Mouse (Mus musculus) MEL (cell line): ENCODE measurements at regions not wholly inside any gene's neighbourhood (a gene's known extent, or its start where the extent isn't known, plus 50 kb on each side); places are given as distances from the start of the nearest gene placed in this dataset.

Experiments
- DNase-seq: peaks from one replicate; pipeline ENCODE4 v3.0.0; 2011; ENCODE audit warnings: low read depth, low spot score
- H3K27ac ChIP-seq: 2 replicates; pipeline ENCODE4 v1.5.1; 2012; ENCODE audit warnings: low read depth, mild to moderate bottlenecking, control low read depth, low read length, moderate library complexity; ENCODE audit not compliant: control insufficient read depth
- H3K27me3 ChIP-seq, 2 experiments: fragments of 150-350 bp in 1 of 2; sonication (generic) in 1 of 2; 2 replicates each; pipeline ENCODE4 v1.6.1; 2012; ENCODE audit warnings: low read length in 2 of 2, mild to moderate bottlenecking in 2 of 2, improper control_type of control experiment in 1 of 2, moderate library complexity in 1 of 2; ENCODE audit not compliant: insufficient read depth in 2 of 2, control insufficient read depth in 1 of 2
- H3K36me3 ChIP-seq, 2 experiments: 2 replicates each; pipeline ENCODE4 v1.6.1; 2012 to 2014; ENCODE audit warnings: low read length in 2 of 2, improper control_type of control experiment in 1 of 2, inconsistent platforms in 1 of 2, mild to moderate bottlenecking in 1 of 2; ENCODE audit not compliant: insufficient read depth in 2 of 2, control insufficient read depth in 1 of 2
- H3K4me1 ChIP-seq, 2 experiments: fragments of 150-350 bp in 1 of 2; sonication (generic) in 1 of 2; 2 replicates each; pipeline ENCODE4 v1.6.1; 2012; ENCODE audit warnings: low read length in 2 of 2, improper control_type of control experiment in 1 of 2, mild to moderate bottlenecking in 1 of 2; ENCODE audit not compliant: insufficient read depth in 2 of 2, control insufficient read depth in 1 of 2
- H3K4me3 ChIP-seq, 2 experiments: fragments of 150-350 bp in 1 of 2; sonication (generic) in 1 of 2; 2 replicates each; pipeline ENCODE4 v1.5.1; 2012; ENCODE audit warnings: low read depth in 2 of 2, low read length in 2 of 2, mild to moderate bottlenecking in 2 of 2, moderate library complexity in 2 of 2, control low read depth in 1 of 2, improper control_type of control experiment in 1 of 2; ENCODE audit not compliant: control insufficient read depth in 1 of 2, insufficient read depth in 1 of 2
- H3K79me2 ChIP-seq: 2 replicates; pipeline ENCODE4 v1.6.1; 2012; ENCODE audit warnings: mild to moderate bottlenecking, low read length, moderate library complexity; ENCODE audit not compliant: control insufficient read depth, poor library complexity, insufficient read depth
- H3K9ac ChIP-seq: 2 replicates; pipeline ENCODE4 v1.6.1; 2012; ENCODE audit warnings: low read depth, mild to moderate bottlenecking, control low read depth, low read length, moderate library complexity; ENCODE audit not compliant: control insufficient read depth, poor library complexity, severe bottlenecking
- H3K9me3 ChIP-seq: fragments of 150-350 bp; sonication (generic); replicated peaks from 2 replicates; pipeline ENCODE4 v1.6.1; 2012; ENCODE audit warnings: mild to moderate bottlenecking, low read length, improper control_type of control experiment, moderate library complexity; ENCODE audit not compliant: insufficient read depth
- BHLHE40 ChIP-seq: IDR thresholded peaks from 2 replicates; pipeline ENCODE4 v1.6.1; 2012; ENCODE audit warnings: low read depth, mild to moderate bottlenecking, inconsistent platforms, low read length, improper control_type of control experiment, borderline replicate concordance
- CHD1 ChIP-seq: IDR thresholded peaks from 2 replicates; pipeline ENCODE4 v1.6.1; 2012; ENCODE audit warnings: low read depth, mild to moderate bottlenecking, inconsistent platforms, low read length, improper control_type of control experiment
- E2F4 ChIP-seq: IDR thresholded peaks from 2 replicates; pipeline ENCODE4 v1.6.1; 2011; ENCODE audit warnings: low read depth, low read length, improper control_type of control experiment, borderline replicate concordance
- ETS1 ChIP-seq: IDR thresholded peaks from 2 replicates; pipeline ENCODE4 v1.6.1; 2012; ENCODE audit warnings: low read depth, mild to moderate bottlenecking, inconsistent platforms, low read length, improper control_type of control experiment, moderate library complexity
- GABPA ChIP-seq: IDR thresholded peaks from 2 replicates; pipeline ENCODE4 v1.6.1; 2012; ENCODE audit warnings: low read depth, mild to moderate bottlenecking, inconsistent platforms, low read length, improper control_type of control experiment, moderate library complexity
- GATA1 ChIP-seq: IDR thresholded peaks from 2 replicates; pipeline ENCODE4 v1.6.1; 2011; ENCODE audit warnings: low read depth, low read length, improper control_type of control experiment
- HCFC1 ChIP-seq: IDR thresholded peaks from 2 replicates; pipeline ENCODE4 v1.6.1; 2012; ENCODE audit warnings: low read depth, mild to moderate bottlenecking, inconsistent platforms, low read length, improper control_type of control experiment, moderate library complexity
- JUND ChIP-seq: IDR thresholded peaks from 2 replicates; pipeline ENCODE4 v1.6.1; 2011; ENCODE audit warnings: low read depth, mild to moderate bottlenecking, improper control_type of control experiment, low read length
- KAT2A ChIP-seq: conservative IDR thresholded peaks from 2 replicates; pipeline ENCODE4 v1.6.1; 2012; ENCODE audit warnings: low read depth, low read length, improper control_type of control experiment, inconsistent platforms
- MAFK ChIP-seq: IDR thresholded peaks from 2 replicates; pipeline ENCODE4 v1.6.1; 2011; ENCODE audit warnings: low read depth, mild to moderate bottlenecking, low read length, improper control_type of control experiment, borderline replicate concordance
- MAX ChIP-seq: IDR thresholded peaks from 2 replicates; pipeline ENCODE4 v1.6.1; 2011; ENCODE audit warnings: low read length, improper control_type of control experiment
- MYC ChIP-seq: IDR thresholded peaks from 2 replicates; pipeline ENCODE4 v1.6.1; 2011; ENCODE audit warnings: low read depth, mild to moderate bottlenecking, low read length, improper control_type of control experiment, moderate library complexity
- POLR2A ChIP-seq, 2 experiments: IDR thresholded peaks; 2 replicates each; pipeline ENCODE4 v1.6.1; 2011 to 2012; ENCODE audit warnings: low read length in 2 of 2, mild to moderate bottlenecking in 2 of 2, control low read depth in 1 of 2, improper control_type of control experiment in 1 of 2, low read depth in 1 of 2, moderate library complexity in 1 of 2; ENCODE audit not compliant: control insufficient read depth in 1 of 2, insufficient read depth in 1 of 2, poor library complexity in 1 of 2
- POLR2AphosphoS5 ChIP-seq: IDR thresholded peaks from 2 replicates; pipeline ENCODE4 v1.6.1; 2012; ENCODE audit warnings: low read depth, borderline replicate concordance, mild to moderate bottlenecking, inconsistent platforms, low read length, moderate library complexity, mixed read lengths
- RCOR1 ChIP-seq: IDR thresholded peaks from 2 replicates; pipeline ENCODE4 v1.6.1; 2012; ENCODE audit warnings: low read depth, mild to moderate bottlenecking, inconsistent platforms, low read length, improper control_type of control experiment
- TBP ChIP-seq: IDR thresholded peaks from 2 replicates; pipeline ENCODE4 v1.8.0; 2011; ENCODE audit warnings: low read depth, low read length, improper control_type of control experiment
- TCF12 ChIP-seq: IDR thresholded peaks from 2 replicates; pipeline ENCODE4 v1.6.1; 2014; ENCODE audit warnings: low read depth, mild to moderate bottlenecking, inconsistent platforms, low read length, improper control_type of control experiment, moderate library complexity
- USF1 ChIP-seq: IDR thresholded peaks from 2 replicates; pipeline ENCODE4 v1.6.1; 2014; ENCODE audit warnings: low read depth, mild to moderate bottlenecking, inconsistent platforms, low read length, improper control_type of control experiment, moderate library complexity
- USF2 ChIP-seq, 2 experiments: IDR thresholded peaks; 2 replicates each; pipeline ENCODE4 v1.6.1; 2011 to 2012; ENCODE audit warnings: improper control_type of control experiment in 2 of 2, low read length in 2 of 2, borderline replicate concordance in 1 of 2, inconsistent platforms in 1 of 2, low read depth in 1 of 2, mild to moderate bottlenecking in 1 of 2; ENCODE audit not compliant: insufficient read depth in 1 of 2
- ZKSCAN1 ChIP-seq: IDR thresholded peaks from 2 replicates; pipeline ENCODE4 v1.6.1; 2012; ENCODE audit warnings: low read depth, mild to moderate bottlenecking, inconsistent platforms, low read length, improper control_type of control experiment, moderate library complexity
- ZMIZ1 ChIP-seq: IDR thresholded peaks from 2 replicates; pipeline ENCODE4 v1.6.1; 2012; ENCODE audit warnings: low read depth, mild to moderate bottlenecking, inconsistent platforms, low read length, improper control_type of control experiment, moderate library complexity

DNA sequence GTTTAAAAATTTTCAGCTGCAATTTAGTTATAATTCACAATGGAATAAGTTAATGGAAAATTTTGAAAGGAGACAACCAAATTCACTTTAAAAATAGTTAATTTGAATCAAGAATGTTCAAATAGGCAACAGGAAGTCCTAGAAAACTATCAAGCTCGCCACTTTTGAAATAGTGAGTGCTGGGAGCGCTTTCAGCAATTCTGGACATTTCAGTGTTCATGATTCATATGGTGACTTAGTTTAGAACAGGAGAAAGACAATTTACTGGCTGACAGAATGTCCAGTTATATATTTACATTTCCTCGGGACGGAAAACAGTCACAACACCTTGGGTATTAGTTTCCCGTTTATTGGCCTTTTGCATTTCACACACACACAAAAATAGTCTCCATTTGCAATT lies 691.9 kb upstream of the Adgrl2 start:
- no peak for TF ChIP-seq USF2 (IDR thresholded peaks at IDR 0.05; ENCODE audit: borderline replicate concordance in 1 of 2, insufficient read depth in 1 of 2, low read depth in 1 of 2, low read length in 2 of 2)
- no peak for TF ChIP-seq RCOR1
- TF ChIP-seq ZKSCAN1: no peak
- TF ChIP-seq E2F4: no peak
- TF ChIP-seq USF1: no peak
- TF ChIP-seq MAX: no peak
- no peak for TF ChIP-seq ETS1
- Histone ChIP-seq H3K9ac (no peak overlapping the region), H3K4me1 (no peaks in the 10 kb centered on the region), H3K79me2 (no peaks in the 10 kb centered on the region), H3K36me3 (no peaks in the 10 kb centered on the region), H3K27me3 (no peaks in the 10 kb centered on the region), H3K4me3 (no peak overlapping the region), H3K9me3 (no peaks in the 10 kb centered on the region), H3K27ac (no peak overlapping the region)
- no peak for DNase-seq

DNA sequence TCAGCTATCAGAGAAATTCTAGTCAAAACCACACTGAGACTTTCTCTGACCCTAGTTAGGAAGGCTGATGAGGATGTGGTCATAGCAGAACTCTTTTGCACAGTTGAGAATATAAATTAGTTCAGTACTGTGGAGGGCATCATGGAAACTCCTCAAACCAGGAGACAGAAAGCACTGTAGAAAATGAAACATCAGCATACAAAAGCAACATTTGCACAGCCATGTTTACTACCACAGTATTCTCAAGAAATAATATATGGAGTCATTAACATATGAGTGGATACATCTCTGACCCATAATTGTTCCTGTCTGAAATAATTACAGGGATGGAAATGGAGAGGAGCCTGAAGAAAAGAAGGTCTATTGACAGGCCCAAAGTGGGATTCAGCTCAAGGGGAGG lies 683.6 kb upstream of the Adgrl2 start:
- no peak for DNase-seq
- no peak overlapping the region for H3K27ac ChIP-seq
- no peaks in the 10 kb centered on the region for H3K36me3 ChIP-seq
- H3K9ac ChIP-seq: no peak overlapping the region
- no peaks in the 10 kb centered on the region for H3K4me1 ChIP-seq
- H3K9me3 ChIP-seq: no peaks in the 10 kb centered on the region
- no peaks in the 10 kb centered on the region for H3K27me3 ChIP-seq
- TF ChIP-seq POLR2A (IDR thresholded peaks at IDR 0.05; ENCODE audit: control insufficient read depth in 1 of 2, insufficient read depth in 1 of 2, low read depth in 1 of 2, low read length in 2 of 2, poor library complexity in 1 of 2) (no peak), GATA1 (no peak), KAT2A (no peak), MAFK (no peak), POLR2AphosphoS5 (no peak), MYC (no peak), ZMIZ1 (no peak), ZKSCAN1 (no peak), TCF12 (no peak), E2F4 (no peak), BHLHE40 (no peak), ETS1 (no peak), TBP (no peak), HCFC1 (no peak), CHD1 (no peak), GABPA (no peak), JUND (no peak)
- H3K79me2 ChIP-seq: no peaks in the 10 kb centered on the region
- H3K4me3 ChIP-seq: no peak overlapping the region
